Comparison of ENCODE assay signal across 15 mouse cellular contexts in genomic region chr7:64296286-64297010, GRCm38 (mm10). TPM values are rescaled to one million over a fixed set of nuclear protein-coding genes. Genes with fewer than 3 reads are reported as not detected.
DNase-seq lines count a peak whose midpoint lies in the region; ATAC-seq and TF ChIP-seq lines count a peak whose summit lies in the region.
"Had no signal": no experiment of that assay in that cellular context is flagged by ENCODE, and none has a peak within 500 bp of the region (broad histone marks: within the 10 kb centered on the region; RNA-seq: fewer than 3 reads in every experiment).

No protein-coding gene starts in this region.

- H3K27ac ChIP-seq in forebrain, embryonic 14.5 days (ENCODE audit: low read depth, low read length): no peak overlapping the region
- no peak overlapping the region for H3K27ac ChIP-seq in forebrain, embryonic 12.5 days
- H3K27ac ChIP-seq in lung, embryonic 15.5 days: peak overlapping the region; percentile 58; the same call in 1 of the 2 replicates
- H3K27ac ChIP-seq in forebrain, postnatal 0 days (ENCODE audit: low read depth, low read length): no peak overlapping the region
- peak overlapping the region; percentile 26; the same call in 1 of the 2 replicates for H3K27ac ChIP-seq in midbrain, embryonic 16.5 days (ENCODE audit: low read length)
- H3K27ac ChIP-seq: limb, embryonic 13.5 days had no signal

- 46% methylated on average over 5 of the region's 5 CpGs for WGBS in forebrain, embryonic 14.5 days
- 59% methylated on average over 5 of the region's 5 CpGs for WGBS in forebrain, embryonic 12.5 days
- whole genome bisulfite sequencing in lung, embryonic 15.5 days: 31% methylated on average over 5 of the region's 5 CpGs
- WGBS in lung, adult 2 months: 51% methylated on average over 5 of the region's 5 CpGs
- 27% methylated on average over 5 of the region's 5 CpGs for WGBS in forebrain, postnatal 0 days
- WGBS in midbrain, embryonic 16.5 days: 41% methylated on average over 5 of the region's 5 CpGs

- DNase-seq in forebrain, embryonic 14.5 days (ENCODE audit: low spot score): peak; percentile 48
- no peak for DNase-seq in lung, adult 2 months
- DNase-seq in forebrain, postnatal 0 days: no peak
- DNase-seq in kidney, adult 18-20 months: no peak
- no peak for DNase-seq in urinary bladder, postnatal 4 days (ENCODE audit: low spot score in 2 of 2)
- DNase-seq: adrenal gland, postnatal 25 days; heart, adult 18-20 months; kidney, postnatal 14 days; layer of hippocampus, postnatal 36 days; right cerebral cortex, postnatal 4 days; thymus, adult 2 months had no signal

- no peaks in the 10 kb centered on the region for H3K9me3 ChIP-seq in forebrain, embryonic 14.5 days (replicated peaks; ENCODE audit: control insufficient read depth, low read length)
- no peaks in the 10 kb centered on the region for H3K9me3 ChIP-seq in forebrain, embryonic 12.5 days
- H3K9me3 ChIP-seq in lung, embryonic 15.5 days: no peaks in the 10 kb centered on the region
- H3K9me3 ChIP-seq in forebrain, postnatal 0 days (ENCODE audit: low read length): no peaks in the 10 kb centered on the region
- no peaks in the 10 kb centered on the region for H3K9me3 ChIP-seq in midbrain, embryonic 16.5 days (replicated peaks; ENCODE audit: control insufficient read depth, low read length, poor library complexity, severe bottlenecking)
- H3K9me3 ChIP-seq: limb, embryonic 13.5 days had no signal

- peaks cover 10% of the 10 kb centered on the region; the same call in 1 of the 2 replicates for H3K36me3 ChIP-seq in forebrain, embryonic 14.5 days (ENCODE audit: control insufficient read depth, insufficient read depth, low read length)
- peaks cover 3% of the 10 kb centered on the region; the same call in 1 of the 2 replicates for H3K36me3 ChIP-seq in forebrain, embryonic 12.5 days (replicated peaks)
- H3K36me3 ChIP-seq in lung, embryonic 15.5 days: 0 out of 2 replicates have a peak, but pooled peaks cover 5% of the 10 kb centered on the region
- H3K36me3 ChIP-seq in forebrain, postnatal 0 days (ENCODE audit: insufficient read depth): no peaks in the 10 kb centered on the region
- H3K36me3 ChIP-seq in midbrain, embryonic 16.5 days (ENCODE audit: control insufficient read depth, insufficient read depth, low read length): peaks cover 3% of the 10 kb centered on the region; the same call in 1 of the 2 replicates

- TF ChIP-seq POLR2A in lung, adult 2 months (IDR thresholded peaks at IDR 0.05; ENCODE audit: borderline replicate concordance, extremely low read depth, low read depth, low read length): no peak

- TF ChIP-seq CTCF in lung, adult 2 months (IDR thresholded peaks at IDR 0.05; ENCODE audit: insufficient read depth, low read length): no peak
- no peak for TF ChIP-seq CTCF in forebrain, postnatal 0 days (IDR thresholded peaks at IDR 0.05; ENCODE audit: low read depth)

- no peak overlapping the region for H3K4me2 ChIP-seq in forebrain, embryonic 14.5 days (ENCODE audit: low read length)
- no peak overlapping the region for H3K4me2 ChIP-seq in forebrain, embryonic 12.5 days
- H3K4me2 ChIP-seq in lung, embryonic 15.5 days: no peak overlapping the region
- no peak overlapping the region for H3K4me2 ChIP-seq in forebrain, postnatal 0 days (ENCODE audit: low read depth)
- no peak overlapping the region for H3K4me2 ChIP-seq in midbrain, embryonic 16.5 days (ENCODE audit: low read length)
- H3K4me2 ChIP-seq: limb, embryonic 13.5 days had no signal

- H3K4me1 ChIP-seq in forebrain, embryonic 14.5 days (ENCODE audit: control insufficient read depth, insufficient read depth, low read length): peaks cover 8% of the 10 kb centered on the region; the same call in 1 of the 2 replicates
- peaks cover 14% of the 10 kb centered on the region for H3K4me1 ChIP-seq in forebrain, embryonic 12.5 days
- H3K4me1 ChIP-seq in lung, embryonic 15.5 days: peaks cover 20% of the 10 kb centered on the region
- peaks cover 24% of the 10 kb centered on the region for H3K4me1 ChIP-seq in lung, adult 2 months (ENCODE audit: control insufficient read depth, insufficient read depth, low read length)
- peaks cover 13% of the 10 kb centered on the region for H3K4me1 ChIP-seq in forebrain, postnatal 0 days (ENCODE audit: insufficient read depth)
- peaks cover 2% of the 10 kb centered on the region; the same call in 1 of the 2 replicates for H3K4me1 ChIP-seq in midbrain, embryonic 16.5 days (ENCODE audit: control insufficient read depth, insufficient read depth, low read length)
- H3K4me1 ChIP-seq: limb, embryonic 13.5 days had no signal

- no peaks in the 10 kb centered on the region for H3K27me3 ChIP-seq in forebrain, embryonic 14.5 days (replicated peaks; ENCODE audit: control insufficient read depth, insufficient read depth, low read length)
- H3K27me3 ChIP-seq in forebrain, embryonic 12.5 days: no peaks in the 10 kb centered on the region
- H3K27me3 ChIP-seq in lung, embryonic 15.5 days: no peaks in the 10 kb centered on the region
- H3K27me3 ChIP-seq in forebrain, postnatal 0 days (ENCODE audit: insufficient read depth, low read length): no peaks in the 10 kb centered on the region
- no peaks in the 10 kb centered on the region for H3K27me3 ChIP-seq in midbrain, embryonic 16.5 days (ENCODE audit: control insufficient read depth, insufficient read depth, low read depth, low read length)
- H3K27me3 ChIP-seq: limb, embryonic 13.5 days had no signal

- H3K9ac ChIP-seq in forebrain, embryonic 14.5 days (ENCODE audit: low read length): no peak overlapping the region
- no peak overlapping the region for H3K9ac ChIP-seq in forebrain, embryonic 12.5 days
- H3K9ac ChIP-seq in lung, embryonic 15.5 days: no peak overlapping the region
- H3K9ac ChIP-seq in forebrain, postnatal 0 days: no peak overlapping the region
- no peak overlapping the region for H3K9ac ChIP-seq in midbrain, embryonic 16.5 days (ENCODE audit: low read depth, low read length)
- H3K9ac ChIP-seq: limb, embryonic 13.5 days had no signal

- ATAC-seq in forebrain, embryonic 14.5 days: no peak
- no peak for ATAC-seq in forebrain, embryonic 12.5 days (ENCODE audit: low FRiP score)
- ATAC-seq in lung, embryonic 15.5 days (ENCODE audit: borderline replicate concordance, extremely low read depth, low FRiP score, low TSS enrichment): peak; percentile 46; the same call in 1 of the 2 replicates
- peak; percentile 62; the same call in 1 of the 2 replicates for ATAC-seq in forebrain, postnatal 0 days
- no peak for ATAC-seq in midbrain, embryonic 16.5 days

- no peak overlapping the region for H3K4me3 ChIP-seq in forebrain, embryonic 14.5 days (ENCODE audit: low read depth, low read length)
- H3K4me3 ChIP-seq in forebrain, embryonic 12.5 days (replicated peaks): no peak overlapping the region
- H3K4me3 ChIP-seq in lung, embryonic 15.5 days: no peak overlapping the region
- no peak overlapping the region for H3K4me3 ChIP-seq in lung, adult 2 months (replicated peaks; ENCODE audit: extremely low read depth, low read depth, low read length)
- no peak overlapping the region for H3K4me3 ChIP-seq in forebrain, postnatal 0 days (ENCODE audit: low read depth, low read length)
- no peak overlapping the region for H3K4me3 ChIP-seq in midbrain, embryonic 16.5 days (ENCODE audit: low read depth, low read length)
- H3K4me3 ChIP-seq: limb, embryonic 13.5 days had no signal

RNA-seq across cellular contexts. Expression of gene Mtmr10, which starts 9.0 kb away (rescaled TPM):
- polyA plus RNA-seq in forebrain, embryonic 14.5 days (2014; fragmentation: Nextera tagmentation; extraction: Ambion mirVana): 8.5 and 8.6 TPM in 2 replicates
- polyA plus RNA-seq in forebrain, embryonic 12.5 days (2016; fragmentation: Nextera tagmentation; extraction: Ambion mirVana): 12.3 and 12.4 TPM in 2 replicates
- 9.4 and 9.8 TPM in 2 replicates for polyA plus RNA-seq in lung, embryonic 15.5 days (2015; fragmentation: Nextera tagmentation; extraction: Ambion mirVana)
- polyA plus RNA-seq in lung, adult 2 months (2012; rRNA removed): 10.9 and 13.9 TPM in 2 replicates
- total RNA-seq in forebrain, postnatal 0 days (2014; rRNA removed): 9.0 and 9.5 TPM in 2 replicates
- 3.5 and 6.0 TPM in 2 replicates for polyA plus RNA-seq in forebrain, postnatal 0 days (2015; fragmentation: Nextera tagmentation; extraction: Ambion mirVana)
- 8.8 and 9.9 TPM in 2 replicates for polyA plus RNA-seq in midbrain, embryonic 16.5 days (2015; fragmentation: Nextera tagmentation; extraction: Ambion mirVana)

Comparison
In these comparisons a context has a peak if more than half of its experiments do, and no peak if none do; other contexts are left out.
1. ATAC-seq: peak in lung, embryonic 15.5 days (single experiment) and forebrain, postnatal 0 days (single experiment); none in forebrain, embryonic 14.5 days (single experiment), forebrain, embryonic 12.5 days (single experiment) and midbrain, embryonic 16.5 days (single experiment).
2. H3K27ac ChIP-seq: peak in lung, embryonic 15.5 days (single experiment) and midbrain, embryonic 16.5 days (single experiment); none in forebrain, embryonic 14.5 days (single experiment), forebrain, embryonic 12.5 days (single experiment) and forebrain, postnatal 0 days (single experiment).